Mouse (Mus musculus) kidney, adult 18-20 months (tissue): ENCODE data around the gene Ntrk3.

ENCODE experiments used
- DNase-seq: peaks from one replicate; pipeline ENCODE4 v3.0.0; 2021

Gene Ntrk3

GRCm38 (mm10) chr7:78431611-78432010 lies 306.2 kb downstream of the Ntrk3 start:
- no peak for DNase-seq

GRCm38 (mm10) chr7:78412172-78412571 lies 325.6 kb downstream of the Ntrk3 start:
- no peak for DNase-seq

GRCm38 (mm10) chr7:78409970-78410369 lies 327.8 kb downstream of the Ntrk3 start:
- no peak for DNase-seq

- no peak for DNase-seq
These were observed 331.0 kb downstream of the Ntrk3 start for GRCm38 (mm10) chr7:78406641-78407291.

- DNase-seq, result no peak
These were observed 333.3 kb downstream of the Ntrk3 start for GRCm38 (mm10) chr7:78404481-78404880.

- no peak for DNase-seq
These were observed 335.3 kb downstream of the Ntrk3 start for GRCm38 (mm10) chr7:78402495-78402894.

GRCm38 (mm10) chr7:78400219-78400618 lies 337.6 kb downstream of the Ntrk3 start:
- no peak for DNase-seq

GRCm38 (mm10) chr7:78398377-78398776 lies 339.4 kb downstream of the Ntrk3 start:
- no peak for DNase-seq

- DNase-seq, result no peak
These were observed 340.6 kb downstream of the Ntrk3 start for GRCm38 (mm10) chr7:78397215-78397614.

GRCm38 (mm10) chr7:78390019-78390418 lies 347.8 kb downstream of the Ntrk3 start:
- no peak for DNase-seq

- DNase-seq, result no peak
These were observed 349.7 kb downstream of the Ntrk3 start for GRCm38 (mm10) chr7:78388101-78388500.

GRCm38 (mm10) chr7:78385971-78386370 lies 351.8 kb downstream of the Ntrk3 start:
- no peak for DNase-seq

GRCm38 (mm10) chr7:78384111-78384510 lies 353.7 kb downstream of the Ntrk3 start:
- DNase-seq, result no peak

GRCm38 (mm10) chr7:78382126-78382525 lies 355.7 kb downstream of the Ntrk3 start:
- DNase-seq, result no peak

- no peak for DNase-seq
These were observed 358.0 kb downstream of the Ntrk3 start for GRCm38 (mm10) chr7:78379784-78380183.

GRCm38 (mm10) chr7:78378306-78378705 lies 359.5 kb downstream of the Ntrk3 start:
- no peak for DNase-seq

GRCm38 (mm10) chr7:78376875-78377274 lies 360.9 kb downstream of the Ntrk3 start:
- DNase-seq, result no peak

- DNase-seq, result no peak
These were observed 376.2 kb downstream of the Ntrk3 start for GRCm38 (mm10) chr7:78361341-78362309.

- no peak for DNase-seq
These were observed 390.3 kb downstream of the Ntrk3 start for GRCm38 (mm10) chr7:78347464-78347863.

- DNase-seq, result no peak
These were observed 404.4 kb downstream of the Ntrk3 start for GRCm38 (mm10) chr7:78333422-78333821.

GRCm38 (mm10) chr7:78328301-78328700 lies 409.5 kb downstream of the Ntrk3 start:
- DNase-seq, result no peak

GRCm38 (mm10) chr7:78326185-78326584 lies 411.6 kb downstream of the Ntrk3 start:
- DNase-seq, result no peak

- DNase-seq, result no peak
These were observed 419.2 kb downstream of the Ntrk3 start for GRCm38 (mm10) chr7:78318640-78319039.

GRCm38 (mm10) chr7:78305770-78306169 lies 432.0 kb downstream of the Ntrk3 start:
- no peak for DNase-seq
